Mouse (Mus musculus): ENCODE data around the gene Mat2a. TPM values are rescaled to one million over a fixed set of nuclear protein-coding genes. Genes with fewer than 3 reads are reported as not detected.

Mat2a gene
- polyA plus RNA-seq, 1 experiment from 2014 or later: 131 TPM

- H3K4me2 ChIP-seq (ENCODE audit: low read depth, low read length): peak overlapping the region; percentile 47
- no peaks in the 10 kb centered on the region for H3K27me3 ChIP-seq (ENCODE audit: control insufficient read depth, insufficient read depth, low read depth, low read length)
- no peak overlapping the region; the same call in 1 of the 2 replicates for H3K4me3 ChIP-seq (ENCODE audit: low read depth, low read length)
- 62% methylated on average over 6 of the region's 6 CpGs for WGBS (ENCODE audit: insufficient replicate concordance)
- H3K36me3 ChIP-seq (ENCODE audit: control insufficient read depth, insufficient read depth): peaks cover 29% of the 10 kb centered on the region
- H3K9ac ChIP-seq (ENCODE audit: low read depth, low read length): peak overlapping the region; percentile 55
- no peak for ATAC-seq (ENCODE audit: low read depth)
- H3K27ac ChIP-seq (ENCODE audit: low read length): peak overlapping the region; percentile 90
- no peaks in the 10 kb centered on the region for H3K9me3 ChIP-seq (replicated peaks; ENCODE audit: control insufficient read depth, low read length)
- H3K4me1 ChIP-seq (ENCODE audit: control insufficient read depth, low read depth, low read length): peaks cover 74% of the 10 kb centered on the region
Measured at GRCm38 (mm10) chr6:72383142-72383820, 56.1 kb downstream of the Mat2a start.

Other genes with a start within 250 kb of the Mat2a start
- gene Atoh8, start 204.0 kb downstream of the Mat2a start, polyA plus RNA-seq (2015; fragmentation: Nextera tagmentation; extraction: Ambion mirVana): 0.90 and 0.92 TPM in 2 replicates
- not detected in 2 replicates for gene Sftpb, start 134.9 kb downstream of the Mat2a start, polyA plus RNA-seq (2015; fragmentation: Nextera tagmentation; extraction: Ambion mirVana)
- 32.6 and 33.2 TPM in 2 replicates for gene Usp39, start 94.4 kb downstream of the Mat2a start, polyA plus RNA-seq (2015; fragmentation: Nextera tagmentation; extraction: Ambion mirVana)
- gene 0610030E20Rik, start 92.2 kb downstream of the Mat2a start, polyA plus RNA-seq (2015; fragmentation: Nextera tagmentation; extraction: Ambion mirVana): 11.8 and 14.1 TPM in 2 replicates
- 54.4 and 59.7 TPM in 2 replicates for gene Tmem150a, start 84.1 kb downstream of the Mat2a start, polyA plus RNA-seq (2015; fragmentation: Nextera tagmentation; extraction: Ambion mirVana)
- gene Rnf181, start 72.6 kb downstream of the Mat2a start, polyA plus RNA-seq (2015; fragmentation: Nextera tagmentation; extraction: Ambion mirVana): 86.5 and 91.9 TPM in 2 replicates
- gene Vamp5, start 59.1 kb downstream of the Mat2a start, polyA plus RNA-seq (2015; fragmentation: Nextera tagmentation; extraction: Ambion mirVana): 54.9 and 62.8 TPM in 2 replicates
- gene Vamp8, start 48.9 kb downstream of the Mat2a start, polyA plus RNA-seq (2015; fragmentation: Nextera tagmentation; extraction: Ambion mirVana): 212 and 230 TPM in 2 replicates
- 29.6 and 31.7 TPM in 2 replicates for gene Ggcx, start 25.2 kb downstream of the Mat2a start, polyA plus RNA-seq (2015; fragmentation: Nextera tagmentation; extraction: Ambion mirVana)
- gene Sh2d6, start 82.1 kb upstream of the Mat2a start, polyA plus RNA-seq (2015; fragmentation: Nextera tagmentation; extraction: Ambion mirVana): not detected in 2 replicates
- gene Capg, start 104.8 kb upstream of the Mat2a start, polyA plus RNA-seq (2015; fragmentation: Nextera tagmentation; extraction: Ambion mirVana): 18.8 and 20.3 TPM in 2 replicates
- gene Elmod3, start 158.9 kb upstream of the Mat2a start, polyA plus RNA-seq (2015; fragmentation: Nextera tagmentation; extraction: Ambion mirVana): 4.5 and 4.7 TPM in 2 replicates
- 17.6 and 21.5 TPM in 2 replicates for gene Retsat, start 158.9 kb upstream of the Mat2a start, polyA plus RNA-seq (2015; fragmentation: Nextera tagmentation; extraction: Ambion mirVana)
- gene Tgoln1, start 177.4 kb upstream of the Mat2a start, polyA plus RNA-seq (2015; fragmentation: Nextera tagmentation; extraction: Ambion mirVana): 15.5 and 16.8 TPM in 2 replicates